Mouse (Mus musculus): Measurements from ENCODE around the gene Pkm.

GRCm38 (mm10) chr9:59663226-59663625, 7.1 kb downstream of the Pkm start:
- TF ChIP-seq CTCF (IDR thresholded peaks at IDR 0.05; ENCODE audit: control insufficient read depth, insufficient read depth, low read length), result no peak
- TF ChIP-seq POLR2A (IDR thresholded peaks at IDR 0.05; ENCODE audit: borderline replicate concordance, control insufficient read depth, low read depth, low read length), result no peak

Data from bone marrow, adult 2 months (tissue).